Mouse (Mus musculus): ENCODE results near the gene Ppp2r1b. TPM values are rescaled to one million over a fixed set of nuclear protein-coding genes. Genes with fewer than 3 reads are reported as not detected.
"Not testable (repeated sequence)": the region's sequence is repeated elsewhere in the genome, so short reads cannot be mapped to it uniquely, and the experiment has no call there.

Gene Ppp2r1b
- polyA plus RNA-seq, 1 experiment from 2014 or later = 85.2 TPM

DNA sequence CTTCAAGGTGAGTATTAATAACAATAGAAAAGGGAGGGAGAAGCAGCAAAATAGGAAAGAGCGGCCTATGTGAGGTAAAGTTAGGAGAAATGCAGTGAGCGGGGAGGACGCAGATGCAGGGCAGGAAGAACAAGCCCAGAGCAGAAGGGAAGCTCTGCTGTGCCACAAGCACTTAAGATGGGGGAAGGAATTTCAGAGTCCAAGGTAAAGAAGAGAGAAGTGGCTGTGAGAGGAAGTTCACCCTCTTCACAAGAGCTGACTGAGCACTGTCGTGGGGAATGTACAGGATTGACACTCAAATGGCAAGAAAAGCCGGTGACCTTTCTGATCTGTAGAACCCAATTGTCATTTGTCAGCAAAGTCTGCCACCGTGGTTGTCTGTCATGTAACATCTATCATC, 27.1 kb upstream of the Ppp2r1b start:
- Histone ChIP-seq H3K4me2 (replicated peaks) (no peak overlapping the region), H3K36me3 (peaks cover 39% of the 10 kb centered on the region), H3K27ac (no peak overlapping the region), H3K4me1 (no peaks in the 10 kb centered on the region), H3K27me3 (replicated peaks) (no peaks in the 10 kb centered on the region), H3K4me3 (no peak overlapping the region), H3K9me3 (no peaks in the 10 kb centered on the region), H3K9ac (no peak overlapping the region)
- WGBS = 92% methylated on average over 6 of the region's 6 CpGs
- no peak for ATAC-seq (ENCODE audit: low FRiP score, low read depth)

DNA sequence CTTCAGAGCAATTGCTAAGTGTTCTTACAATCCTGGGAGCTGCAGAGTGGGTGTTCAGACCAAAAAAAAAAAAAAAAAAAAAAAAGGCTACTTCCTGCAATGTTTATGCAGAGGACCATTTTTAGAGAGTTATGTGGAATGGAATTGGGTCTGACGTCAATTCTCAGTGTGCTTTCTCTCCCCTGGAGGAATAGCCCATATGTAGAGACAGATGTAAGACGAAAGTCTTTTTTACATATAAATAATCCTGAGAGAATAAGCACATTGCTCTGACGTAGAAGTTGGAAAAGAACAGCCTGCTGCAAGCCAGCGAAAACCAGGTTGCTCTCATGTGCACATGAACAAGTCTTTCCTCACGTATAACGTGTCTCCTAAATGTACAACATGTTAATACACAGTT, 25.4 kb upstream of the Ppp2r1b start:
- H3K4me1 ChIP-seq = no peaks in the 10 kb centered on the region
- ATAC-seq (ENCODE audit: low FRiP score, low read depth) = no peak
- no peaks in the 10 kb centered on the region for H3K9me3 ChIP-seq
- H3K4me2 ChIP-seq (replicated peaks) = no peak overlapping the region
- H3K36me3 ChIP-seq = peaks cover 34% of the 10 kb centered on the region
- H3K9ac ChIP-seq = no peak overlapping the region
- no peak overlapping the region for H3K27ac ChIP-seq
- H3K4me3 ChIP-seq = no peak overlapping the region
- H3K27me3 ChIP-seq (replicated peaks) = no peaks in the 10 kb centered on the region
- WGBS = 93% methylated on average over 6 of the region's 6 CpGs

DNA sequence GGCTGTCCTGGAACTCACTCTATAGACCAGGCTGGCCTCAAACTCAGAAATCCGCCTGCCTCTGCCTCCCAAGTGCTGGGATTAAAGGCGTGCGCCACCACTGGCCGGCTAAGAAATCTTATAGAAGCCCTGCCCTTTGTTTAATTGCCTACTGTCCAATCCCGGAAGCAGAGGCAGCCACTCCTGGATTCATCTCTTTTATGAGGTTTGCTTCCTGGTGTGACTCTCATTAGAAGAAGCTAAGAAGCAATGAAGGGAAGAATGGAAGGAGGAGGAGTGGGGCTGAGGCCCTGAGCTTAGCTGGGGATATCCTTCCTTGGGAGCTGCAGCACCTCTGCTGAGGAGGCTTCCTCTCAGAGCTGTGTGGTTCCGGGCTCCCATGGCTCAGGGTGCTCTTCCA, 23.4 kb upstream of the Ppp2r1b start:
- Histone ChIP-seq H3K36me3 (peaks cover 31% of the 10 kb centered on the region), H3K4me2 (replicated peaks) (no peak overlapping the region)
- WGBS = 89% methylated on average over 6 of the region's 6 CpGs

DNA sequence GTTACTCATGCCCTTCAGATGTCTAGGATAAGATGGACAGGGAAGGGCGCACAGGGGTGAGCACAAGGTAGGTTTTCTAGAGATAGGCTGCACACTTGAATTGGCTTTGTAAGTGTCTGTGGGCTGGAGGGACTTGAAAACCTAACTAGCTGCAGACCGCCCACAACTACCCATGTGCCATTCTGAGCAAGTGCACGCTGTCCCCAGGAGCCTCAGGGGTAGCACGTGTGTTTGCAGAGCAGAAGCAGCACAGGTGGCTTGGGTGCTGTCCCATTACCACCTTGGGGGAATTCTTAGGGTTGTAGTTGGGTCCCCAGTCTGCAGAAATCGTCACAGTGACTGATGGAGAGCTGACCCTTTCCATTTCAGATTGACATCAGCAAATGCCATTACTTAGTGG, 22.9 kb upstream of the Ppp2r1b start:
- Histone ChIP-seq H3K4me2 (replicated peaks) (no peak overlapping the region), H3K27ac (no peak overlapping the region), H3K27me3 (replicated peaks) (no peaks in the 10 kb centered on the region), H3K36me3 (peaks cover 25% of the 10 kb centered on the region), H3K9ac (no peak overlapping the region), H3K9me3 (no peaks in the 10 kb centered on the region), H3K4me1 (no peaks in the 10 kb centered on the region), H3K4me3 (no peak overlapping the region)
- 94% methylated on average over 5 of the region's 5 CpGs for WGBS
- no peak for ATAC-seq (ENCODE audit: low FRiP score, low read depth)

More for the DNA sequence above, 23.4 kb upstream of the Ppp2r1b start:
- no peaks in the 10 kb centered on the region for H3K4me1 ChIP-seq
- no peaks in the 10 kb centered on the region for H3K27me3 ChIP-seq (replicated peaks)
- H3K4me3 ChIP-seq = no peak overlapping the region
- no peak for ATAC-seq (ENCODE audit: low FRiP score, low read depth)
- no peak overlapping the region for H3K27ac ChIP-seq
- H3K9me3 ChIP-seq = no peaks in the 10 kb centered on the region
- no peak overlapping the region for H3K9ac ChIP-seq

DNA sequence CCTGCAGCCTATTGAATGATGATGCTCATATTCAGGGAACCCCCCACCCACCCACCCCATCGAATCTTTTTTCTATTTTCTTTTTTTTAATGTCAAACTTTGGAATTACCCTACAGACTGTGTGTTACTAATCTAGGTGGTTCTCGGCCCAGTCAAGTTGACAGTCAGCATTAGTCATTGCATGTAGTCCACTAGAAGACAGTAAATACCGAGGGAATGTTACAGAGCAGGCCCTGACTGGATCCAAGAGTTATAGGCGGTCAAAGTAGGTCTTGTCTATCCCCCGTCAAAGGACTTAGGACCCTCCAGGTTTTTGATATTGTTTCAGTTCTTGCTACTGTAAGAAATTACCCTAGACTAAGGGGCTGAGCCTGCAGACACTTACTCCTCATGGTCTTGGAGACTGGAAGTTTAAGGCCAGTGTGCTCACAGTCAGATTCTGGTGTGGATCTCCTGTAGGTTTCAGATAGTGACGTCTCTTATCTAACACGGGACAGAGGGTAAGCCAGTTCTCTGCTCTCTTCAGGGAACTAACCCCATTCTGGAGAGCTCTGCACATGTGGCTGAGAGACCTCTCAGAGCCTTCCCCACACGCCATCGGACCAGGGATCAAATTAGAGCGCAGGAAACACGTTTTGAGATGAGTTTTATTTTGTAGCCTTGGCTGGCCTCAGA, 21.2 kb upstream of the Ppp2r1b start:
- Histone ChIP-seq H3K9me3 (no peaks in the 10 kb centered on the region), H3K4me3 (no peak overlapping the region), H3K27ac (no peak overlapping the region), H3K9ac (no peak overlapping the region), H3K4me2 (replicated peaks) (no peak overlapping the region), H3K36me3 (peaks cover 18% of the 10 kb centered on the region), H3K27me3 (replicated peaks) (no peaks in the 10 kb centered on the region), H3K4me1 (no peaks in the 10 kb centered on the region)
- 89% methylated on average over 11 of the region's 11 CpGs for WGBS
- ATAC-seq (ENCODE audit: low FRiP score, low read depth) = no peak

DNA sequence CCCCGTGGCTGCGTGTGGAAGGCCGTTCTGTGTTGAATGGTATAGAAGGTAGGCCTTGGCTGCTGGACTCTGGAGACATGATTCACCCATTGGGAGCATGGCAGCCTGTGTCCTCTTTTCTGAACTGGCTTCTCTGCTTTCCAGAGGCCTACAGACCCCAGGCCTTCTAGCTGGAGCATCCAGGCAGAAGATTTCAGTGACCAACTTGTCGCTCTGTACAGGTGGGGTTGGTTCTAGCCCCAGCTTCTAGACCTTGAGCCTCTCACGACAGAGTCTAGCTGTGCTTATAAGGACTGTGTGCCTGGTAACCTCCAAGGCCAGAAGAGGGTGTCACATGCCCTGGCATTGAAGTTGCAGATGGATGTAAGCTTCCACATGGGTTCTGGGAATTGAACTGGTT, 13.6 kb upstream of the Ppp2r1b start:
- no peak overlapping the region for H3K4me2 ChIP-seq (replicated peaks)
- no peak for ATAC-seq (ENCODE audit: low FRiP score, low read depth)
- no peaks in the 10 kb centered on the region for H3K27me3 ChIP-seq (replicated peaks)
- no peak overlapping the region for H3K9ac ChIP-seq
- no peaks in the 10 kb centered on the region for H3K4me1 ChIP-seq
- H3K27ac ChIP-seq = no peak overlapping the region
- no peak overlapping the region for H3K4me3 ChIP-seq
- H3K36me3 ChIP-seq = peaks cover 11% of the 10 kb centered on the region
- no peaks in the 10 kb centered on the region for H3K9me3 ChIP-seq
- WGBS = 92% methylated on average over 5 of the region's 5 CpGs

DNA sequence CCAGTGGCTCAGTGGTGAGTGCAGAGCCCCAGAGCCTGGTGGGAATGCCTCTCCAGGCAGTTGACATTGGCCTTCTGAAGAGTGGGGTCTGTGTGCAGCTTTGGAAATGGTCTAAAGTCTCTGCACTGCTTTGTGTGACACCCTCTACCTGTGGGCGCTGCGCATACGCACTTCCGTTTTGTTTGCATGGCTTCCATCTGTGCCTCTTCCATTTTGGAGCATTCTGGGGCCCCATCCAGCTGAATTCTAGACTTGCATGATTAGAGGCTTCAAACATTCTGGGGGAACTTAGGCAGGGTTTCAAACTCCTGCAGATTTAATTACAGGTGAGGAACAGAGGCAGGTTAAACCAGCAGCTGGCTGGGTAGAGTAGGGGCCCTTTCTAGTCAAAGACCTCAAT, 12.9 kb upstream of the Ppp2r1b start:
- Histone ChIP-seq H3K4me3 (no peak overlapping the region), H3K36me3 (peaks cover 11% of the 10 kb centered on the region), H3K4me1 (no peaks in the 10 kb centered on the region), H3K9me3 (no peaks in the 10 kb centered on the region), H3K27ac (no peak overlapping the region), H3K9ac (no peak overlapping the region), H3K27me3 (replicated peaks) (no peaks in the 10 kb centered on the region), H3K4me2 (replicated peaks) (no peak overlapping the region)
- WGBS = 98% methylated on average over 4 of the region's 4 CpGs
- ATAC-seq (ENCODE audit: low FRiP score, low read depth) = no peak

DNA sequence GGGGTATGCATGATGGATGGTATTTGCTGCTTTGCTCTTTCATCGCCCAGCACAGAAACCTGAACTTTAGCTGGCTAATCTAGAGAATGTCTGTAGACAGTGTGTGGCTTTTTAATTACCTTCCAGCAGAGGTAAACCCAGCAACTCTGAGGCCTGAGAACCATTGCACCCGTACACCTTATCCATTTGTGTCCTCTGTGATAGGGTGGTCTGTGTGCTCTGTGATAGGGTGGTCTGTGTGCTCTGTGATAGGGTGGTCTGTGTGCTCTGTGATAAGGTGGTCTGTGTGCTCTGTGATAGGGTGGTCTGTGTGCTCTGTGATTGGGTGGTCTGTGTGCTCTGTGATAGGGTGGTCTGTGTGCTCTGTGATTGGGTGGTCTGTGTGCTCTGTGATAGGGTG, 12.5 kb upstream of the Ppp2r1b start:
- H3K4me2 ChIP-seq (replicated peaks); H3K27ac ChIP-seq; ATAC-seq (ENCODE audit: low FRiP score, low read depth); H3K9ac ChIP-seq; H3K4me1 ChIP-seq; H3K4me3 ChIP-seq; H3K9me3 ChIP-seq; H3K27me3 ChIP-seq (replicated peaks): not testable (repeated sequence)
- 94% methylated on average over 2 of the region's 2 CpGs for WGBS
- H3K36me3 ChIP-seq = peaks cover 11% of the 10 kb centered on the region

DNA sequence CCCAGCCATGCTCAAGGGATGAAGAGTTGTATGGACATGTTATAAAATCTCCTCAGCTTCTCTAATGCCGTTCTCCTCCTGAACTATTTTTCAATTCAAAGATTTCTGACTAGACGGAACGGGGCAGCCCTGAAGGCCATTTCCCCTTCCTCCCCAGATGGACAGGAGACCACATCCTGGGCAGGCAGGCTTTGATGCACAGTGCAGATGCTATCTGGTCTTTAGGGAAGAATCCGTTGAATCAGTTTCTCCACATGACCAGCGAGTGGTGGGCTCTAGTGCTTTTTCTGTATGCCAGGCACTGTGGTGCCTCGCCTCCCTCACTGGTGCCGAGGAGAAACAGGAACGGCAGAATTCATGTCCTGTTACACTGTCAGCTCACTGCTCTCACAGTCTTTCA, 11.3 kb upstream of the Ppp2r1b start:
- ATAC-seq (ENCODE audit: low FRiP score, low read depth) = no peak
- Histone ChIP-seq H3K4me1 (no peaks in the 10 kb centered on the region), H3K9me3 (no peaks in the 10 kb centered on the region), H3K27me3 (replicated peaks) (no peaks in the 10 kb centered on the region), H3K4me2 (replicated peaks) (no peak overlapping the region), H3K36me3 (peaks cover 11% of the 10 kb centered on the region), H3K4me3 (no peak overlapping the region), H3K9ac (no peak overlapping the region), H3K27ac (no peak overlapping the region)
- WGBS = 91% methylated on average over 8 of the region's 8 CpGs

DNA sequence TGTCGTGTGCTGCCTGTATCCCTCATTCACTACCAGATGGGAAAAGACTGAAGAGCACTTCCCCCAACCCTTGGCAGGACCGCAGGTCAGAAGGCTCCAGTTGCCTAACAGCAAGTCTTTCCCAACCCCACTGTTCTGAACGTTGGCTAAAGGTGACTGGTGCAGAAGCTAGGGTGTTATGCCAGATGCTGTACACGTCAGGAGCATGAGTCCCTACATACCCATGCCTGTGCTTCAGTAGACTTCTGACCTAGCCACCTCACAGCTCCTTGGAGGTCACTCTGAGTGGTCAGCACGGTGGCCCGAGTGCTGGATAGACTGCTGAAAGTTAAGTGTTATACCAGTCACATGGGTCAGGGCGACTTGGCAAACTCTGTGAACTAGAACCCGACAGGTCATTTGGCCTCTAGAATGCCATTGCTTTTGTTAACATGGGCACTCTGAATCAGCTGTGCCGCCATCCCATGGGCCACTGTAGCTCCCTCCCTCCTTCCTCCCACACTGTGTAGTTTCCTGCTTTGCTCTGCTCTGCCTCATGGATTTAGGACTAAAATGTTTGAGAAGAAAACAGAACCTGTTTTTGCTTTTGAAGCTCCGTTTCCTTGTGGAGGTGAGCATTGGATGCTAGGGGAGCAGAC, 9.9 kb upstream of the Ppp2r1b start:
- Histone ChIP-seq H3K9me3 (no peaks in the 10 kb centered on the region), H3K27me3 (replicated peaks) (no peaks in the 10 kb centered on the region), H3K36me3 (peaks cover 11% of the 10 kb centered on the region), H3K4me3 (no peak overlapping the region), H3K27ac (no peak overlapping the region), H3K4me2 (replicated peaks) (no peak overlapping the region), H3K9ac (no peak overlapping the region), H3K4me1 (no peaks in the 10 kb centered on the region)
- ATAC-seq (ENCODE audit: low FRiP score, low read depth) = no peak
- 90% methylated on average over 10 of the region's 10 CpGs for WGBS

DNA sequence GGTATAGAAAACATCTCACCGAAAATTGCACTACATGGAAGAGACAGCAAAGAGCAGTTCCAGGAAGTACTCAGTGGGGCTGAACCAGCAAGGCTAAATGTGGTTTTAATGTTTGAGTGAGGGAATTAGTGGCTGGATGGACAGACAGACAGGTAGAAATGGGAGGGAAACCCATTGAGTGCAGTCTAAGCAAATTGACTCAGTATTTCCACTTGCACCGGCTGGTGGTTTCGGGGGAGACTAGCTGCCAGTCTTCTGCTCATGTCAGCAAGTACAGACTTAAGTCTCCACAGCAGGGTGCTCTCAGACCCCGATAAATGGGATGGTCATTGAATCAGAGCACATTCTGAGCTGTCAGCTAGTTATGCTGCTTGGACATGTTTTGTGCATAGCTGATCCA, 9.0 kb upstream of the Ppp2r1b start:
- Histone ChIP-seq H3K36me3 (peaks cover 11% of the 10 kb centered on the region), H3K27ac (no peak overlapping the region), H3K9me3 (no peaks in the 10 kb centered on the region), H3K4me3 (no peak overlapping the region), H3K9ac (no peak overlapping the region), H3K4me2 (replicated peaks) (no peak overlapping the region), H3K27me3 (replicated peaks) (no peaks in the 10 kb centered on the region), H3K4me1 (no peaks in the 10 kb centered on the region)
- WGBS = 89% methylated on average over 4 of the region's 4 CpGs
- no peak for ATAC-seq (ENCODE audit: low FRiP score, low read depth)

DNA sequence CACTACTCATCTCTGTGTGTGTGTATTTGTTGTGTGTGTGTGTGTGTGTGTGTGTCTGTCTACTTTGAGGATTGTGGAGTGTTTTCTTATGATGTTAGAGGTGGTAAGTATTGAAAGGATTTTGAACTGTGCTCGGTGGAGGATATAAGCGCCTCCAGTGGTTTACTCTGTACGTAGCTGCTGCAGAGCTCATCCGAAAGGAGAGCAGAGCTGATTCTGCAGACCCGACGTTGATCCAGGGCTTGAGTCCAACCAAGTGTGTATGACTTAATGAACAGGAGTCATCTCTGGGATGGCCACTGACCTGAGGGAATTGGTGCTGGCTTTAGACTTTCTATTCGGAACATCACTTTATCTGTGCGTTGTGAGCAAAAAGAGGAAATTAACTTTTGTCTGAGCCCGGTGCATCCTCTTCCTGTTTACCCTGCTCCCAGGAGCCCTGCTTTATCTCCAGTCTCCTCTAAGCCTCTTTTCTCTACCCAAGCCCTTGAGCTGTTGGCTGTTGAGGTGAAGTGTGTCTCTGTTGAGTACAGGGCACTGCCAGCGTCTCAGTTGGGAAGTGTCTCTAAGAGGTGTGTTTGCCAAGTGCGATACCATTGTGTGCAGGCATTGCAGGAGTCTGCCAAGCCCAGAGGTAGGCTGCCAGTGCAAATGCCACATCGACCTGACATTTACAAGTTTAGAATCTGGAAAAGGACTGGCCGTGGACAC, 3.9 kb upstream of the Ppp2r1b start:
- Histone ChIP-seq H3K36me3 (peaks cover 7% of the 10 kb centered on the region; the same call in 1 of the 2 replicates), H3K9ac (no peak overlapping the region), H3K4me2 (replicated peaks) (no peak overlapping the region), H3K27me3 (replicated peaks) (no peaks in the 10 kb centered on the region), H3K9me3 (no peaks in the 10 kb centered on the region), H3K4me1 (no peaks in the 10 kb centered on the region), H3K27ac (no peak overlapping the region), H3K4me3 (no peak overlapping the region)
- ATAC-seq (ENCODE audit: low FRiP score, low read depth) = no peak
- WGBS = 89% methylated on average over 13 of the region's 13 CpGs

Measured in neural tube, embryonic 12.5 days (tissue).